Mouse (Mus musculus): Measurements from ENCODE around the gene Prr14. TPM values are rescaled to one million over a fixed set of nuclear protein-coding genes. Genes with fewer than 3 reads are reported as not detected.
"Not testable (repeated sequence)": the region's sequence is repeated elsewhere in the genome, so short reads cannot be mapped to it uniquely, and the experiment has no call there.

Prr14 gene
- total RNA-seq, 2 experiments from 2014 or later = 25.8 to 28.1 TPM

- intact Hi-C loops (cut with DNase I) = no loop called here
- DNase-seq = no peak
Measured at GRCm38 (mm10) chr7:127497382-127497781, 38.0 kb downstream of the Prr14 start.

- DNase-seq = peak in 1 of 2 experiments; percentile 50
- intact Hi-C loops (cut with DNase I) = loop anchor here (1.0 kb wide), 2 partner anchors 136 to 189 kb away; no protein-coding TSS in a partner anchor
Measured at GRCm38 (mm10) chr7:127498407-127498806, 39.0 kb downstream of the Prr14 start.

- intact Hi-C loops (cut with DNase I) = no loop called here
- DNase-seq = no peak
Measured at GRCm38 (mm10) chr7:127508291-127508690, 48.9 kb downstream of the Prr14 start.

GRCm38 (mm10) chr7:127509830-127510229, 50.4 kb downstream of the Prr14 start:
- intact Hi-C loops (cut with DNase I) = loop anchor here (2.0 to 5.0 kb wide), 2 partner anchors 27 to 253 kb away; no protein-coding TSS in a partner anchor
- DNase-seq = not testable (repeated sequence)

GRCm38 (mm10) chr7:127511241-127511640, 51.8 kb downstream of the Prr14 start:
- intact Hi-C loops (cut with DNase I) = loop anchor here (2.0 to 5.0 kb wide), 2 partner anchors 28 to 254 kb away; no protein-coding TSS in a partner anchor

GRCm38 (mm10) chr7:127511808-127512230, 52.4 kb downstream of the Prr14 start, which contains the start of gene Srcap:
Srcap (plus strand) TSS chr7:127511983.
- peak; percentile 92 to 94 for DNase-seq
- intact Hi-C loops (cut with DNase I) = loop anchor here (2.0 to 5.0 kb wide), 2 partner anchors 29 to 255 kb away; no protein-coding TSS in a partner anchor

More at GRCm38 (mm10) chr7:127511241-127511640, 51.8 kb downstream of the Prr14 start:
- no peak for DNase-seq

GRCm38 (mm10) chr7:127512231-127513015, 53.0 kb downstream of the Prr14 start:
- intact Hi-C loops (cut with DNase I) = loop anchor here (5.0 kb wide), 1 partner anchor 255 kb away; no protein-coding TSS in a partner anchor

GRCm38 (mm10) chr7:127513016-127513390, 53.6 kb downstream of the Prr14 start:
- DNase-seq = peak in 1 of 2 experiments; percentile 26
- intact Hi-C loops (cut with DNase I) = loop anchor here (5.0 kb wide), 1 partner anchor 256 kb away; no protein-coding TSS in a partner anchor

More at GRCm38 (mm10) chr7:127512231-127513015, 53.0 kb downstream of the Prr14 start:
- DNase-seq = peak; percentile 86 to 91

- DNase-seq = no peak
- intact Hi-C loops (cut with DNase I) = loop anchor here (5.0 kb wide), 1 partner anchor 256 kb away; no protein-coding TSS in a partner anchor
Measured at GRCm38 (mm10) chr7:127513781-127514180, 54.4 kb downstream of the Prr14 start.

- intact Hi-C loops (cut with DNase I) = loop anchor here (5.0 kb wide), 1 partner anchor 36 kb away; no protein-coding TSS in a partner anchor
- DNase-seq = peak; percentile 11 to 12
Measured at GRCm38 (mm10) chr7:127515846-127516245, 56.4 kb downstream of the Prr14 start.

GRCm38 (mm10) chr7:127516344-127516743, 56.9 kb downstream of the Prr14 start:
- no peak for DNase-seq
- intact Hi-C loops (cut with DNase I) = loop anchor here (5.0 kb wide), 1 partner anchor 36 kb away; no protein-coding TSS in a partner anchor

GRCm38 (mm10) chr7:127519284-127519683, 59.9 kb downstream of the Prr14 start, which contains the start of gene Gm42715:
Gm42715 (plus strand) TSS chr7:127519584.
- intact Hi-C loops (cut with DNase I) = loop anchor here (5.0 kb wide), 1 partner anchor 33 kb away; no protein-coding TSS in a partner anchor
- DNase-seq = no peak

Small RNAs within 50 kb of the gene (microRNA-seq; reads per million reads assigned to microRNA genes)
- 0 reads per million in 2 experiments for gene Gm47278 (ENCODE audit: borderline number of aligned reads in 2 of 2)
- gene Mir7060 (ENCODE audit: borderline number of aligned reads in 2 of 2) = 0 reads per million in 2 experiments

Other genes with a start within 250 kb of the Prr14 start
- gene Zfp553, start 226.6 kb upstream of the Prr14 start, total RNA-seq (2021) = 1 to 10 TPM; 6.0 to 6.6 TPM
- 1 to 10 TPM; 2.8 TPM for gene Sept1, start 226.5 kb upstream of the Prr14 start, total RNA-seq (2021)
- 10 to 100 TPM; 19.1 TPM for gene Zfp771, start 215.3 kb upstream of the Prr14 start, total RNA-seq (2021)
- gene Dctpp1, start 198.9 kb upstream of the Prr14 start, total RNA-seq (2021) = 10 to 100 TPM; 40.7 to 45.0 TPM
- gene Sephs2, start 185.6 kb upstream of the Prr14 start, total RNA-seq (2021) = 10 to 100 TPM; 26.7 to 31.4 TPM
- gene Itgal, start 163.4 kb upstream of the Prr14 start, total RNA-seq (2021) = 1 to 10 TPM; 1.2 to 1.5 TPM
- gene Zfp768, start 114.0 kb upstream of the Prr14 start, total RNA-seq (2021) = 10 to 100 TPM; 34.8 to 35.5 TPM
- gene Zfp747, start 83.6 kb upstream of the Prr14 start, total RNA-seq (2021) = 1 to 10 TPM; 5.0 to 5.6 TPM
- 1 to 10 TPM; 2.2 to 3.2 TPM for gene 9130019O22Rik, start 72.4 kb upstream of the Prr14 start, total RNA-seq (2021)
- gene E430018J23Rik, start 66.0 kb upstream of the Prr14 start, total RNA-seq (2021) = 1 to 10 TPM; 4.5 to 4.9 TPM
- 1 to 10 TPM; 2.9 to 4.2 TPM for gene Zfp764, start 52.8 kb upstream of the Prr14 start, total RNA-seq (2021)
- 1 to 10 TPM; 2.5 to 3.9 TPM for gene Zfp688, start 37.5 kb upstream of the Prr14 start, total RNA-seq (2021)
- gene Zfp689, start 10.5 kb upstream of the Prr14 start, total RNA-seq (2021) = 1 to 10 TPM; 1.4 to 1.7 TPM
- gene Fbrs, start 19.6 kb downstream of the Prr14 start, total RNA-seq (2021) = 10 to 100 TPM; 32.2 to 35.0 TPM
- 10 to 100 TPM; 52.1 to 58.8 TPM for gene Srcap, start 52.4 kb downstream of the Prr14 start, total RNA-seq (2021)
- 10 to 100 TPM; 10.3 to 10.5 TPM for gene Gm42715, start 60.0 kb downstream of the Prr14 start, total RNA-seq (2021)
- not detected for gene Tmem265, start 101.8 kb downstream of the Prr14 start, total RNA-seq (2021)
- gene Phkg2, start 113.7 kb downstream of the Prr14 start, total RNA-seq (2021) = 10 to 100 TPM; 17.7 to 19.0 TPM
- gene Ccdc189, start 129.0 kb downstream of the Prr14 start, total RNA-seq (2021) = 10 to 100 TPM; 10.4 to 12.1 TPM
- 10 to 100 TPM; 42.3 to 43.1 TPM for gene Rnf40, start 129.2 kb downstream of the Prr14 start, total RNA-seq (2021)
- gene Zfp629, start 156.2 kb downstream of the Prr14 start, total RNA-seq (2021) = 10 to 100 TPM; 18.1 to 22.4 TPM
- 10 to 100 TPM; 34.6 to 35.8 TPM for gene Bcl7c, start 249.3 kb downstream of the Prr14 start, total RNA-seq (2021)